Mouse (Mus musculus) liver, embryonic 14.5 days (tissue): ENCODE results near the gene Per1. TPM values are rescaled to one million over a fixed set of nuclear protein-coding genes. Genes with fewer than 3 reads are reported as not detected.

Experiments
- ATAC-seq: fragments of 200-750 bp; cut with Nextera tagmentation; 2 replicates; pipeline ENCODE4 v1.8.0; 2017; ENCODE audit warnings: moderate number of reproducible peaks, mild to moderate bottlenecking, moderate library complexity; ENCODE audit not compliant: insufficient read depth
- DNase-seq, 3 experiments: peaks; one replicate each; pipeline ENCODE4 v3.0.0-alpha.2; 2012 to 2013; ENCODE audit warnings: low read depth in 3 of 3, low spot score in 3 of 3
- H3K27ac ChIP-seq: fragments of 300-500 bp; sonication (generic); 2 replicates; pipeline ENCODE4 v1.5.1; 2014; ENCODE audit warnings: moderate library complexity, mild to moderate bottlenecking, control low read depth, inconsistent platforms
- H3K27me3 ChIP-seq: fragments of 300-500 bp; sonication (generic); 2 replicates; pipeline ENCODE4 v1.6.1; 2014; ENCODE audit warnings: mild to moderate bottlenecking, low read length, moderate library complexity; ENCODE audit not compliant: control insufficient read depth, insufficient read depth
- H3K36me3 ChIP-seq: fragments of 300-500 bp; sonication (generic); replicated peaks from 2 replicates; pipeline ENCODE4 v1.6.1; 2014; ENCODE audit warnings: low read depth; ENCODE audit not compliant: control insufficient read depth, insufficient read depth
- H3K4me1 ChIP-seq, 2 experiments: fragments of 200-500 bp in 1 of 2; fragments of 300-500 bp in 1 of 2; sonication (generic) in 1 of 2; replicated peaks; 2 replicates each; pipeline ENCODE4 v1.6.1; 2012 to 2014; ENCODE audit warnings: antibody characterized with exemption in 1 of 2, inconsistent platforms in 1 of 2, low read length in 1 of 2; ENCODE audit not compliant: control insufficient read depth in 2 of 2, insufficient read depth in 2 of 2
- H3K4me2 ChIP-seq: fragments of 300-500 bp; sonication (generic); 2 replicates; pipeline ENCODE4 v1.6.1; 2014; ENCODE audit warnings: low read depth, mild to moderate bottlenecking, control low read depth, moderate library complexity
- H3K4me3 ChIP-seq, 2 experiments: fragments of 200-500 bp in 1 of 2; fragments of 300-500 bp in 1 of 2; sonication (generic) in 1 of 2; 2 replicates each; pipeline ENCODE4 v1.5.1; 2012 to 2014; ENCODE audit warnings: low read depth in 2 of 2, low read length in 2 of 2, mild to moderate bottlenecking in 2 of 2, control low read depth in 1 of 2, inconsistent platforms in 1 of 2, moderate library complexity in 1 of 2; ENCODE audit not compliant: insufficient read depth in 1 of 2
- H3K9ac ChIP-seq: fragments of 300-500 bp; sonication (generic); replicated peaks from 2 replicates; pipeline ENCODE4 v1.6.1; 2014; ENCODE audit warnings: mild to moderate bottlenecking, control low read depth, moderate library complexity
- H3K9me3 ChIP-seq: fragments of 300-500 bp; sonication (generic); 2 replicates; pipeline ENCODE4 v1.6.1; 2016; ENCODE audit warnings: low read length, mixed read lengths; ENCODE audit not compliant: control insufficient read depth
- CTCF ChIP-seq: IDR thresholded peaks from 2 replicates; pipeline ENCODE4 v1.5.1; 2016; ENCODE audit warnings: antibody characterized with exemption, low read depth, control low read depth
- EP300 ChIP-seq: IDR thresholded peaks from 2 replicates; pipeline ENCODE4 v1.6.1; 2016; ENCODE audit warnings: antibody characterized with exemption, low read depth
- WGBS: fragments of 180-500 bp; shearing (Covaris S2); extraction: QIAGEN DNeasy Blood & Tissue Kit; methylation state at CpG from one replicate; pipeline ENCODE4 v1.1.7; 2014; ENCODE audit not compliant: insufficient replicate concordance; 5-methylcytosine and 5-hydroxymethylcytosine counted together
- polyA plus RNA-seq, 2 experiments: library from polyadenylated mRNA; depleted of rRNA in 1 of 2; stranded (reverse) in 1 of 2; unstranded in 1 of 2; fragments of >200 nt; fragmentation: Nextera tagmentation in 1 of 2; extraction: Ambion mirVana in 1 of 2; gene quantifications; 2 replicates each; pipeline versions ENCODE4 v1.2.1 to v1.2.3; 2012 to 2014

The Per1 gene
- polyA plus RNA-seq, 2 experiments = 1.9 to 4.2 TPM

DNA sequence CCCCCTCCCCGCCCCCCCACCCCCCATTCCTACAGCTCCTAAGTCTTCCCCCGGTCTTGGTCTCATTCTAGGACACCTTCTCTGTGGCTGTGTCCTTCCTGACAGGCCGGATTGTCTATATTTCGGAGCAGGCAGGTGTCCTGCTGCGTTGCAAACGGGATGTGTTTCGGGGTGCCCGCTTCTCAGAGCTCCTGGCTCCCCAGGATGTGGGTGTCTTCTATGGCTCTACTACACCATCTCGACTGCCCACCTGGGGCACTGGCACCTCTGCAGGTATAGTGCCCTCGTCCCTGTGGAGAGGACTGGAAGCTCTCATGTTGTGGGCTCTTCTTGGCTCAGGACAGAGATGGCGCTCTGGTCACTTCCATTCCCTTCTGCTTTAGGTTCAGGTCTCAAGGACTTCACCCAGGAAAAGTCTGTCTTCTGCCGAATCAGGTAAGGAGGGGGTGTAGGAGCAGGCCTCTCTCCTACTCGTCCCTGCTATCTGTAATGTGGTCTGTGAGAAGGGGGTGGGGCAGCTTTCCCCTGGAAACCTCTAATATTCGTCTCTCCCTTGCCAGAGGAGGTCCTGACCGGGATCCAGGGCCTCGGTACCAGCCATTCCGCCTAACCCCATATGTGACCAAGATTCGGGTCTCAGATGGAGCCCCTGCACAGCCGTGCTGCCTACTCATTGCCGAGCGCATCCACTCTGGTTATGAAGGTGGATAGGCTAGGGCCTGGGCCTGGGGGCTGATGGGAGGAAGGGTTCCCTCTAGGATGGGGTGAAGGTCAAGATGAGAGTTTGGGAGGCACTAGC lies 6.8 kb downstream of the Per1 start:
- Histone ChIP-seq H3K27me3 (no peaks in the 10 kb centered on the region), H3K4me1 (peaks cover 21 to 30% of the 10 kb centered on the region in 2 experiments), H3K4me3 (no peak overlapping the region), H3K9me3 (no peaks in the 10 kb centered on the region), H3K36me3 (peaks cover 8% of the 10 kb centered on the region), H3K4me2 (no peak overlapping the region), H3K9ac (no peak overlapping the region), H3K27ac (no peak overlapping the region)
- ATAC-seq (no peak), DNase-seq (no peak)
- WGBS = 76% methylated on average over 21 of the region's 21 CpGs
- no peak for TF ChIP-seq EP300
- no peak for TF ChIP-seq CTCF

DNA sequence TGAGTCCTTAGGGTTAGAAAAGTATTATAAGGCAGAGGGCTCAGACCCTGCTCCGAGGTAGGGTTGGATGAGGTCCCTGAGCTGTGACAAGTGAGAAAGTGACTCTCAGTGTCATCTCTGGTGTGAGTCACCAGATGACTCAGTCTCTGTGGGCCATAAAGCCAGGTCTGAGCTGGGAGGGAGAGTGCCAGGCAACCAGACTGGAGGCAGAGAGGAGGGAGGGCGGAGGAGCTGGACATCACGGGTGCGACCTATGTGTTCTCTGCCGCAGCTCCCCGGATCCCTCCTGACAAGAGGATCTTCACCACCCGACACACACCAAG lies 7.3 kb downstream of the Per1 start:
- Histone ChIP-seq H3K4me1 (peaks cover 17 to 26% of the 10 kb centered on the region in 2 experiments), H3K36me3 (peaks cover 8% of the 10 kb centered on the region), H3K9me3 (no peaks in the 10 kb centered on the region), H3K27ac (no peak overlapping the region), H3K4me2 (no peak overlapping the region), H3K9ac (no peak overlapping the region), H3K4me3 (no peak overlapping the region), H3K27me3 (no peaks in the 10 kb centered on the region)
- ATAC-seq = no peak
- 86% methylated on average over 7 of the region's 7 CpGs for WGBS
- DNase-seq = no peak
- no peak for TF ChIP-seq CTCF

DNA sequence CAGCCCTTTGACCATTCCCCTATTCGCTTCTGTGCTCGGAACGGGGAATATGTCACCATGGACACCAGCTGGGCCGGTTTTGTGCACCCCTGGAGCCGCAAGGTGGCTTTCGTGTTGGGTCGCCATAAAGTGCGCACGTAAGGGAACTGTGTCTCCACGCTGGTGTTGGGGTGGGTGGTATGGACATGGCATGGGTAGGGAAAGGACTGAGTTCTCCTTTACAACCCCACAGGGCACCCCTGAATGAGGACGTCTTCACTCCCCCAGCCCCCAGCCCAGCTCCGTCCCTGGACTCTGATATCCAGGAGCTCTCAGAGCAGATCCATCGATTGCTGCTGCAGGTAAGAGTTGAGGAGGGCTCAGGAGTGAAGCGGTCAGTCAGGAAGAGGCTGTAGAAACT lies 8.1 kb downstream of the Per1 start:
- no peaks in the 10 kb centered on the region for H3K27me3 ChIP-seq
- 88% methylated on average over 14 of the region's 14 CpGs for WGBS
- H3K9me3 ChIP-seq = no peaks in the 10 kb centered on the region
- H3K9ac ChIP-seq = no peak overlapping the region
- no peak overlapping the region for H3K4me2 ChIP-seq
- no peak overlapping the region for H3K27ac ChIP-seq
- TF ChIP-seq EP300 (no peak), CTCF (no peak)
- peaks cover 8% of the 10 kb centered on the region for H3K36me3 ChIP-seq
- H3K4me1 ChIP-seq = peaks cover 9 to 19% of the 10 kb centered on the region in 2 experiments
- no peak for ATAC-seq
- DNase-seq = no peak
- H3K4me3 ChIP-seq = no peak overlapping the region

DNA sequence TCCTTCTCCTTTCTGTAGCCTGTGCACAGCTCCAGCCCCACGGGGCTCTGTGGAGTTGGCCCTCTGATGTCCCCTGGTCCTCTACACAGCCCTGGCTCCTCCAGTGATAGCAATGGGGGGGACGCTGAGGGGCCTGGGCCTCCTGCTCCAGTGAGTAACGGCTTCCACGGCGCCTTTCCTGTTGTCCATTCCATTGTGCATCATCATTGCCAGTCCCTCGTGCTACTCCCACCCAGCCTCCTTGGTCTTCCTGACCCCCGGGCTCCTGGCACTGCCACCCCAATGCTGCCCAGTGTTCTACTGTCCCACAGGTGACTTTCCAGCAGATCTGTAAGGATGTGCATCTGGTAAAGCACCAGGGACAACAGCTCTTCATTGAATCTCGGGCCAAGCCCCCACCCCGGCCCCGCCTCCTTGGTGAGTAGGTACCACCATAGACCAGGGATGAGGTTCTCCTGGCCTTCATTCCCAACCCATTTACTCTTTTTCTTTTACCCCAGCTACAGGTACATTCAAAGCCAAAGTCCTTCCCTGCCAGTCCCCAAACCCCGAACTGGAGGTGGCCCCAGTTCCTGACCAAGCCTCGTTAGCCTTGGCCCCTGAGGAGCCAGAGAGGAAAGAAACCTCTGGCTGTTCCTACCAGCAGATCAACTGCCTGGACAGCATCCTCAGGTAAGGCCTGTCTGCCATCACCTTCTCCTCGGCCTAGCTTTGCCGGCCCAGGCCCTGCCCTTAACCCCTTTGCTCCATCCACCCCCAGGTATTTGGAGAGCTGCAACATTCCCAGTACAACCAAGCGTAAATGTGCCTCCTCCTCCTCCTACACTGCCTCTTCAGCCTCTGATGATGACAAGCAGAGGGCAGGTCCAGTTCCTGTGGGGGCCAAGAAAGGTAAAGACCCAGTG lies 8.8 kb downstream of the Per1 start:
- H3K9me3 ChIP-seq = no peaks in the 10 kb centered on the region
- no peak for DNase-seq
- no peak for ATAC-seq
- no peak overlapping the region for H3K9ac ChIP-seq
- H3K4me2 ChIP-seq = no peak overlapping the region
- peaks cover 4 to 14% of the 10 kb centered on the region in 2 experiments for H3K4me1 ChIP-seq
- H3K36me3 ChIP-seq = peaks cover 8% of the 10 kb centered on the region
- no peak overlapping the region for H3K4me3 ChIP-seq
- TF ChIP-seq EP300 = no peak
- TF ChIP-seq CTCF = no peak
- H3K27me3 ChIP-seq = no peaks in the 10 kb centered on the region
- 77% methylated on average over 15 of the region's 15 CpGs for WGBS
- H3K27ac ChIP-seq = no peak overlapping the region

DNA sequence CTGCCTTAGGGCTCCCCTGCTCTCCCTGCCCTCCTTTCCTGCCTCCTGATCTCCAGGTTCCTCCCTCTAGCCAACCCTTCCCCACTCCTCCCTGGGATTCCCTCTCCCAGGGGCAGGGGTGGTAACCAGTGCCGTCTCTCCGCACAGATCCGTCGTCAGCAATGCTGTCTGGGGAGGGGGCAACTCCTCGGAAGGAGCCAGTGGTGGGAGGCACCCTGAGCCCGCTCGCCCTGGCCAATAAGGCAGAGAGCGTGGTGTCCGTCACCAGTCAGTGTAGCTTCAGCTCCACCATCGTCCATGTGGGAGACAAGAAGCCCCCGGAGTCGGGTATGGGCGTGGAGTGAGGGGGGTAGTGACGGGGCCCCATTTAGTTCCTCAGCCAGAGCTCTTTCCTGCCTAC lies 9.5 kb downstream of the Per1 start:
- WGBS = 81% methylated on average over 14 of the region's 14 CpGs
- no peak overlapping the region for H3K27ac ChIP-seq
- TF ChIP-seq CTCF (no peak), EP300 (no peak)
- H3K4me1 ChIP-seq = peaks cover 0 to 8% of the 10 kb centered on the region in 2 experiments; a peak in 2 of 4 replicates
- no peak overlapping the region for H3K4me2 ChIP-seq
- ATAC-seq (no peak), DNase-seq (no peak)
- H3K9ac ChIP-seq = no peak overlapping the region
- no peaks in the 10 kb centered on the region for H3K27me3 ChIP-seq
- no peaks in the 10 kb centered on the region for H3K9me3 ChIP-seq
- no peak overlapping the region for H3K4me3 ChIP-seq
- H3K36me3 ChIP-seq = peaks cover 8% of the 10 kb centered on the region
